Mouse (Mus musculus): Measurements from ENCODE around the gene Rtn4rl2. TPM values are rescaled to one million over a fixed set of nuclear protein-coding genes. Genes with fewer than 3 reads are reported as not detected.

Gene Rtn4rl2
- total RNA-seq, 2 experiments from 2014 or later: 85.9 to 88.8 TPM

- TF ChIP-seq CTCF (conservative IDR thresholded peaks at IDR 0.05): no peak
- no peak for DNase-seq (ENCODE audit: low spot score in 2 of 2)
- Histone ChIP-seq H3K27ac (no peak overlapping the region), H3K4me3 (no peak overlapping the region)
These were observed 48.5 kb downstream of the Rtn4rl2 start for GRCm38 (mm10) chr2:84837817-84838592.

- DNase-seq (ENCODE audit: low spot score in 2 of 2): no peak
- no peak for TF ChIP-seq CTCF (conservative IDR thresholded peaks at IDR 0.05)
- Histone ChIP-seq H3K27ac (no peak overlapping the region), H3K4me3 (no peak overlapping the region)
These were observed 49.4 kb downstream of the Rtn4rl2 start for GRCm38 (mm10) chr2:84837107-84837506.

- H3K27ac ChIP-seq: peak overlapping the region; percentile 89
These were observed 54.7 kb downstream of the Rtn4rl2 start for GRCm38 (mm10) chr2:84831666-84832391.

GRCm38 (mm10) chr2:84827283-84827920 is 59.1 kb downstream of the Rtn4rl2 start:
- DNase-seq (ENCODE audit: low spot score in 2 of 2): no peak
- TF ChIP-seq CTCF (conservative IDR thresholded peaks at IDR 0.05): no peak
- H3K27ac ChIP-seq: peak overlapping the region; percentile 79
- peak overlapping the region; percentile 97 for H3K4me3 ChIP-seq

More at GRCm38 (mm10) chr2:84831666-84832391, 54.7 kb downstream of the Rtn4rl2 start:
- peak; percentile 97 for TF ChIP-seq CTCF (conservative IDR thresholded peaks at IDR 0.05)
- 0 out of 2 replicates have a peak overlapping the region, but pooled peaks have one; percentile 17 for H3K4me3 ChIP-seq
- peak; percentile 87 to 92 for DNase-seq (ENCODE audit: low spot score in 2 of 2)

DNA sequence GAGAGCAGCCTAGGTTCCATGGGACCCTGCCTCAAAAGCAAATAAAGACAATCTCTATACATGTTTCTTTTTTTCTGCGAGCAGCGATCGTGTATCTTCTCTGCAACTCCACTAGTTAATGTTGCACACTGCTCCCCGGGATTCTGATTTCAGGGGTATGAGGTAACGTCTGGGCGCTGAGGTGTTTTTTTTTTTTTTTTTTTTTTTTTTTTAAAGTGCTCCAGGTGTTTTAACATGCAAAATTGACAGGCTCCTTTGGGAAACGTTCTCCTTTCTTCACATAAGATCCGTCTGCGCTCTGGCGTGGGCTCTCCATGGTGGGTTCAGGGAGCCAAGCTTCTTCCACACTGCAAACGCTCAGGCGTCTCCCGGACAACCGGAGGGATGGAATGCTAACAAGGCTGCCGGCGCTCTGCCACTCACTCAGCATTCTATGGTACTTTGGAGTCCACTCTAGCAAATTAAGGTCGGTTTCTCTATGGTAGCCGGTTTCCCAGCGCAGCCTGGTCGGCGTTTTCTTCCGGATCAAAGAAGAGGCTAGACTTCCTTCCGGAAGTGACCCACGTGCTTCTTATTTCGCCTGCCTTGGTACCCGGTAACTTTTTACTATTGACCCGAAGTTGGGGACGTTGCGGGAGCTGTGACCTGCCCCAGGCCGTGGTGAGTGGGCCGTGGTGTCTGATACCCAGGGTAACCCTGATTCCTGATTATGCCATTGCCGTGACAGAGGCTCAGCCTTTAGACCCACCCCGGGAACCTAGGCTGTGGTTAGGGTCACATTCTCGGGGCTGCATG is 59.8 kb downstream of the Rtn4rl2 start, which contains the start of gene Timm10:
Gene Timm10 (plus strand): TSS at position 510 of the 795 bp plus-strand sequence.
- Histone ChIP-seq H3K27ac (peak within 1 kb of the TSS; percentile 79), H3K4me3 (peak within 1 kb of the TSS; percentile 97)
- peak; percentile 86 to 95 for DNase-seq (ENCODE audit: low spot score in 2 of 2)
- no peak for TF ChIP-seq CTCF (conservative IDR thresholded peaks at IDR 0.05)

DNA sequence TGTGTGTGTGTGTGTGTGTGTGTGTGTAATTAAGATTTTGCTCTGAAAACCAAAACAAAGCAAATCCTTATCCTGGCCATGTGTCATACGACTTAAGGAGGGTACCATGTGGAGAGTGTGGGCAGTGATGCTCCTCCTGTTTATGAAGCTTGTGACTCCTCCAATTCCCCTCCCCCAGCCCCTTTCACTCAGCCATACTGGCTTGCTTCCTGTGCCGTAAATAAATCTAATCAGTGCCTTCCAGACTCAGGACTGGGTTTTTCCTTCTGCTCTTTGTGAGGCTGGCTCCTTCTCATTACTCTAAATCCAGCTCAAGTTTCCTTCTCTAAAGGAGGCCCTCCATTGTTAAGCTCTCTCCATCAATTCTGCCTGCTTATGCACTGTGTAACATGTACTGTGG is 63.3 kb downstream of the Rtn4rl2 start:
- no peak for TF ChIP-seq CTCF (conservative IDR thresholded peaks at IDR 0.05)
- DNase-seq (ENCODE audit: low spot score in 2 of 2): peak in 1 of 2 experiments; percentile 38
- H3K4me3 ChIP-seq: no peak overlapping the region
- H3K27ac ChIP-seq: no peak overlapping the region

GRCm38 (mm10) chr2:84822552-84822951 is 64.0 kb downstream of the Rtn4rl2 start, which contains the start of gene Smtnl1:
Gene Smtnl1 (minus strand): TSS chr2:84822652.
- no peak for TF ChIP-seq CTCF (conservative IDR thresholded peaks at IDR 0.05)
- Histone ChIP-seq H3K27ac (no peak within 1 kb of the TSS), H3K4me3 (no peak within 1 kb of the TSS)
- DNase-seq (ENCODE audit: low spot score in 2 of 2): no peak

Small RNA genes within 50 kb of the gene (microRNA-seq; reads per million reads assigned to microRNA genes)
- 0 reads per million in 2 experiments for gene Gm24332

Other genes starting within 250 kb of the Rtn4rl2 start
- gene Ctnnd1, start 235.9 kb downstream of the Rtn4rl2 start, total RNA-seq (2021): 10 to 100 TPM; 43.3 to 52.9 TPM
- not detected for gene Btbd18, start 227.6 kb downstream of the Rtn4rl2 start, total RNA-seq (2021)
- gene Selenoh, start 215.9 kb downstream of the Rtn4rl2 start, total RNA-seq (2021): 10 to 100 TPM; 21.7 to 26.3 TPM
- 1 to 10 TPM; 3.3 to 9.9 TPM for gene Gm28635, start 208.7 kb downstream of the Rtn4rl2 start, total RNA-seq (2021)
- gene Med19, start 208.3 kb downstream of the Rtn4rl2 start, total RNA-seq (2021): 10 to 100 TPM; 31.4 to 31.8 TPM
- 100 to 1,000 TPM; 231 to 240 TPM for gene Tmx2, start 207.6 kb downstream of the Rtn4rl2 start, total RNA-seq (2021)
- gene Zdhhc5, start 171.5 kb downstream of the Rtn4rl2 start, total RNA-seq (2021): 10 to 100 TPM; 37.4 to 38.1 TPM
- gene Clp1, start 159.4 kb downstream of the Rtn4rl2 start, total RNA-seq (2021): 1 to 10 TPM; 8.1 to 8.8 TPM
- gene Ypel4, start 152.7 kb downstream of the Rtn4rl2 start, total RNA-seq (2021): 10 to 100 TPM; 90.0 to 93.4 TPM
- 1 to 10 TPM; 1.6 to 2.5 TPM for gene Gm19426, start 143.1 kb downstream of the Rtn4rl2 start, total RNA-seq (2021)
- 1 to 10 TPM; 7.4 to 8.4 TPM for gene Serping1, start 111.3 kb downstream of the Rtn4rl2 start, total RNA-seq (2021)
- 1 to 10 TPM; 6.0 to 6.1 TPM for gene Ube2l6, start 87.9 kb downstream of the Rtn4rl2 start, total RNA-seq (2021)
- not detected for gene Smtnl1, start 64.1 kb downstream of the Rtn4rl2 start, total RNA-seq (2021)
- 10 to 100 TPM; 48.7 to 57.5 TPM for gene Timm10, start 59.7 kb downstream of the Rtn4rl2 start, total RNA-seq (2021)
- gene Slc43a1, start 47.9 kb downstream of the Rtn4rl2 start, total RNA-seq (2021): under 1 TPM; 0.27 to 0.79 TPM
- gene Slc43a3, start 49.9 kb upstream of the Rtn4rl2 start, total RNA-seq (2021): under 1 TPM; 0.61 to 0.84 TPM
- not detected for gene Prg2, start 93.8 kb upstream of the Rtn4rl2 start, total RNA-seq (2021)
- gene Prg3, start 101.5 kb upstream of the Rtn4rl2 start, total RNA-seq (2021): not detected
- gene Ssrp1, start 150.5 kb upstream of the Rtn4rl2 start, total RNA-seq (2021): 100 to 1,000 TPM; 125 to 132 TPM
- gene P2rx3, start 150.8 kb upstream of the Rtn4rl2 start, total RNA-seq (2021): 1 to 10 TPM; 2.3 to 2.4 TPM
- gene Tnks1bp1, start 161.3 kb upstream of the Rtn4rl2 start, total RNA-seq (2021): 100 to 1,000 TPM; 166 to 182 TPM
- gene Aplnr, start 249.5 kb upstream of the Rtn4rl2 start, total RNA-seq (2021): 1 to 10 TPM in 1 of 2 experiments, under 1 TPM in 1; 0.42 to 1.0 TPM

All from layer of hippocampus, adult 2 months (tissue).